Mouse (Mus musculus): ENCODE measurements around the gene Shc1.

DNA sequence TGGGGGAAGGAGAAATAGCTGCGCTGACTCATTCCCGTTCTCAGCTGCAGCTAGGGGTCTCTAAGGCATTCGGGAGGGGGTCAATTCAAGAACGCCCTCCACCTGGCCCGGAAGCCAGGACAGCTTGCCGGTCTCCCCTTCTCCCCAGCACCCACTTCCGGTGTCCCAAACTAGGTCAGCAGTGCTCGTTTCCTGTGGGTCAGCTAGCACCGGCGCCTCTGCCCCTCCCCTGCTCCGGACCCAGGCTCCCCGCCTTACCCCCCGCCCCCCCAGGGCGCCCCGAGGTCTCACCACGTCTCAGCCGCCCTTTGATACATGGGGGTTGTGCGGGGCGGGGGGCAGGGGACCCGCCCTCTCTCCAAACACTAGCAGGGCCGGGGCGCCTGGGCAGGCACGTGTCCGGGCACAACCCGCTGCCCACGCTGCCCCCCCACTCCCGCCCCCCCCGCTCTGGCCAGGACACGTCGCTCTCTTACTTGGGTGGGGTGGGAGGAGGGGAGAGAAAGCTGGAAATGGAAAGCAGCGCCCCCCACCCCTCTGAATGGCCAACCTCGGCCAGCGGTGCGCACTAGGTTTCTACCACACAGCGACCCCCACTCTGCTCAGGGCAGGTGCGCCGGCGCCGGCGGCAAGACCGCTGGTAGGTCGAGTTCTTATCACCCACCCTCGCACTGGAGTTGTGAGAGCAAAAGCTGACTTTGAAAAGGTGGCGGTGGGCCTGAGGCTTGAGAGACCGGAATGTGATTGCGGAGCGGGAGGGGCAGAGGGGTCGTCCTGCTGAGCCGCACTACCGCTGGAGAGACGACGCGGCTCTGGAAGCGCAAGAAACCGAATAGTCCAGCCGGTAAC is 26.4 kb upstream of the Shc1 start:
- TF ChIP-seq CTCF (IDR thresholded peaks at IDR 0.05; ENCODE audit: extremely low read depth, insufficient read depth, low read length) (no peak), POLR2A (IDR thresholded peaks at IDR 0.05; ENCODE audit: extremely low read depth, insufficient read depth, low read length) (no peak)
